Mouse (Mus musculus) heart, adult 9 months (tissue): Measurements from ENCODE around the gene Trp63.
A peak's percentile ranks its signal among the peaks of the same experiment; 100 is the strongest.

Experiments
- DNase-seq, 2 experiments: peaks; one replicate each; pipeline ENCODE4 v3.0.0; 2022; ENCODE audit warnings: low spot score in 2 of 2

The Trp63 gene

DNA sequence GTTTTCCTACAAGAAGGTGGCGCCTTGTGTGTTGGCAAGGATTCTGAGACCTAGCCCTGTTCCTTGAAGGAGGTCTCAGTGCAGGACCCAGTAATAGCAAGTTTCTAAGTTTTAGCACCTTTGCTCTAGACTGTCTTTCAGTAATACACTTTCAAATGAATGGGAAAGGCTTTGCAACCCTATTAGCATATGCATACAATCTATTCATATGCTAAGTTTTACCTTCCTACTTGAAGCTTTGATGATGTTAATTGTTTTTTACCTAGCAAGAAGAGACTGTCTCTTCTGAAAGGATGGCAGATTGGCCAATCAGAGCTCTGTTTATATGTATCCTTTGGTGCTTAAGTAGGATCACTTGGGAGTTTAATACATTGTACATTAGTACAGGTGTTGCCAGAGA, 187.9 kb downstream of the Trp63 start:
- DNase-seq: no peak

DNA sequence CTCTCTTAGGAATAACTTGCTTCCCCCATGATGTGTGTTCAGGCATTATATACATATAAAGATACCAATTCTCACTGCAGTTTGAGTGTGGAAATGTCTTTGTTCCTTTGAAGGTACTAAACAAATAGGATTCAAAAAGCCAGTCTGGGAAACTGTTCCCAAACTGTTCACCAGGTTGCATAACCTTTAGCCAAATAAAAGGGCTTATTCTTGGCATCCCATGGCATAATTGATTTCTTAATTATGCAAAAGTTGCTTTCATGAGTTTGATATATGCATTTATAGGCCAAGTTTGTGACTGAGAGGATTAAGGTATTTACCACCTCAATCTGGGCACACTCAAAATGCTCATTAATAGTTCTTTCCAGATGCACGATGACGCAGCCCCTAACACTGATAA, 192.1 kb downstream of the Trp63 start:
- no peak for DNase-seq

DNA sequence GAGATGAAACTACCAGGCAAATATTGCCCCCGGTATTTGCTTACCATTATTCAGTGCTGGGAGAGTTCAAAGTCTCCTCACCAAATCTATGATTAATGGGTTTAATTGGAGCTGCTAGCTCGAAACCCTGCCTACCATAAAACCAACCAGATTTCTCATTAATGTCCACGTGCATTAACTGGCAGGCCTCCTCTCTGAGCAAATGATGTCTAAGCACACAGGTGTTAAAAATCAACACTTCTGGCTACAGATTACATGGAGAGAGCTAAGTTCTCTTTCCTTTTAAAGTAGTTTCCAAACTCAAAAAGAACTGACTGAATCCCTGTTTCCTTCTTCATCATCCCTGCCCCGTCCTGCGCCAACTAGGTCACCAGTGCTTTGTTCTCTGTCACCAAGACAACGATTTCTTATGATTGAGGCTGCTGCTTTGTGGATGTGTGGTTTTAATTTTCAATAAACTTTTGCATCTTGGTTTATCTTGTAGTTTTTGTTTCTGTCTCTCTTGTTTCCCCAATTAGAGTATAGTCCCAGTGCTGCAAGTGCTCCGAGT, 193.9 kb downstream of the Trp63 start:
- DNase-seq: no peak

GRCm38 (mm10) chr16:25878116-25878515, 194.6 kb downstream of the Trp63 start:
- DNase-seq: no peak

DNA sequence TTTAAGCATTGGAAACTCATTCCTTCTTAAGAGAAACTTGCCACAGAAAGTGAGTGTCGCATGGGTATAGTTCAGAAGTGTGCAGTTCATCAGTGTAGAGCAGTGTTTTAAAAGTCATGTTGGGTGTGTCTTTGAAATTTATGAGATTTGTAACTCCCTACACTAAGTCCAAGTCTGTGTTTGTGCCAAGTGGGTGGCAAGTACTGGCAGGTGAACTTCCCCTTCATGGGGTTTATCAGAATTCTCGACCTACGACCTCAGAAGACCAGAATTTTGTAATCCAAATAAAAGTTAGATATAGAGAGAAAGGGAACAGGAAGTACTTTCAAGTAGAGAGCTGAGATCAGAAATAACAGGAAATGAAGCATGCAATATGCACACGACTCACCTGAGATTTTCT, 215.5 kb downstream of the Trp63 start:
- DNase-seq: no peak

- DNase-seq: no peak
Observed at GRCm38 (mm10) chr16:25899657-25900056, 216.1 kb downstream of the Trp63 start.

- peak in 1 of 2 experiments; percentile 1 for DNase-seq
Observed at GRCm38 (mm10) chr16:25900389-25900908, 216.9 kb downstream of the Trp63 start.

DNA sequence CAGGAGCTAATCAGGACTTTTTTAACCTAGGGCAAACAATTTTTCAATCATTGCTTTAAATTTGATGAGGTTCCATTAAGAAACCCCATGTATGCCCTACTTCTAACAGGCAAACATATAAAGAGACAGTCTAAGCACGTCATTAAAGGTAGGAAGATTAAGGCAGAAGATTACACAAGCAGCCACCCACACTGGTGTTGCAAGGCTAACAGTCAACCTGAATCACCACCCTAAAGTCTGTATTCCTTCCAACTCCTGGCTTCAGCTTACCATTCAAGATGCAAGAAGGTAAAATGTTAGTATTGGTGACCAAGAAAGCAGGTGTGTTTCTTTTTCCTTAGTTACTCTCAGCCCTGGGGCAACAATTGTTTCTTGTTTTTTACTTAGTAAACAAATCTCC, 228.6 kb downstream of the Trp63 start:
- no peak for DNase-seq

DNA sequence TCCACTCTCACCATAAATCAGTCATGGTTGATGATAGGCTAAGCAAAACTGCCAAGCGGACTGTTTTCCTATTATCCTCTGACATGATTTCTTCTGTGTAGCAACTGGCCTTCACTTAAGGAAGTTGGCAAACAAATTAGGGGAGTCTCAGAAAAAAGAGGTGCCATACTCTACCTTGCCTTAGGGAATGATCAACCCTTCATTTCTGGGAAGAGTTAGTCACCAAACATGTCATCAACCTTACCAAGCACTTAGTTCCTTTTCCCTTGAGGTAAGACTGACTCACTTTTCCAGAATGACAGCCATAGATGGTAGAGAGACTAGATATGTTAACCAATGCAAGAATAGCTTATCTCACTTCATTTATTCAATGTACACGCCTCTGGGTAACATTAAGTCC, 250.6 kb downstream of the Trp63 start:
- DNase-seq: no peak
